7 mouse cellular contexts compared by ENCODE assay signal in the genomic region with DNA sequence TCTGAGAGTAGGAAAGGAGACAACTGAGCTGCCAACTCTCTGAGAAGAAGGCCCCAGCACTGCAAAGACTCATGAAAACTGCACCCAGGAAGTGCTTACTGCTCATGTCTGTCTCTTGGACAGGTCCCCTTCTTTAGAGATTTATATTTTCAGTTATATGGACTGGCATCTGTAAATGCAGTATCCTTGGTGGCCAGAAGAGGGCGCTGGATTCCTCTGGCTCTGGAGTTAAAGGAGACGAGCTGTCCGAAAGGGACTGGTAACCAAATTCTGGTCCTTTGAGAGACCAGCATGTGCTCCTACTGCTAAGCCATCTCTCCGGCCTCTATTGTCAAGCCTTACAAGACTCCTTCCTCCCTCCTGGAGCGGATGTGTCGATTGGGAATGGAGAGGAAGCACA. TPM values are rescaled to one million over a fixed set of nuclear protein-coding genes. Genes with fewer than 3 reads are reported as not detected.
DNase-seq lines count a peak whose midpoint lies in the region; ATAC-seq and TF ChIP-seq lines count a peak whose summit lies in the region.

No protein-coding gene starts in this region.

- H3K27me3 ChIP-seq in liver, adult 2 months (ENCODE audit: control insufficient read depth, insufficient read depth, low read length), result no peaks in the 10 kb centered on the region
- H3K27me3 ChIP-seq in liver, embryonic 12.5 days (replicated peaks), result peaks cover 17% of the 10 kb centered on the region
- no peaks in the 10 kb centered on the region for H3K27me3 ChIP-seq in MEL (ENCODE audit: control insufficient read depth in 1 of 2, insufficient read depth in 2 of 2, low read length in 2 of 2)
- H3K27me3 ChIP-seq in splenic B cell, adult 2 months (ENCODE audit: control insufficient read depth, insufficient read depth, low read length, poor library complexity, severe bottlenecking), result no peaks in the 10 kb centered on the region

- no peak overlapping the region for H3K4me3 ChIP-seq in liver, adult 2 months (ENCODE audit: insufficient read depth, low read depth, low read length)
- no peak overlapping the region for H3K4me3 ChIP-seq in liver, embryonic 12.5 days
- no peak overlapping the region for H3K4me3 ChIP-seq in MEL (ENCODE audit: control insufficient read depth in 1 of 2, insufficient read depth in 1 of 2, low read depth in 2 of 2, low read length in 2 of 2)

- TF ChIP-seq POLR2A in liver, adult 2 months (IDR thresholded peaks at IDR 0.05; ENCODE audit: extremely low read depth, insufficient read depth, low read length), result no peak
- no peak for TF ChIP-seq POLR2A in MEL (IDR thresholded peaks at IDR 0.05; ENCODE audit: control insufficient read depth in 1 of 2, insufficient read depth in 1 of 2, low read depth in 1 of 2, low read length in 2 of 2, poor library complexity in 1 of 2)

- H3K4me1 ChIP-seq in liver, adult 2 months (ENCODE audit: control insufficient read depth, insufficient read depth, low read length), result no peaks in the 10 kb centered on the region
- H3K4me1 ChIP-seq in liver, embryonic 12.5 days, result no peaks in the 10 kb centered on the region
- H3K4me1 ChIP-seq in MEL (ENCODE audit: control insufficient read depth in 1 of 2, insufficient read depth in 2 of 2, low read length in 2 of 2), result peaks cover 0 to 4% of the 10 kb centered on the region in 2 experiments; a peak in 2 of 4 replicates

- H3K9ac ChIP-seq in liver, adult 2 months (ENCODE audit: low read depth, low read length), result no peak overlapping the region
- H3K9ac ChIP-seq in liver, embryonic 12.5 days, result no peak overlapping the region
- H3K9ac ChIP-seq in MEL (ENCODE audit: control insufficient read depth, low read depth, low read length, poor library complexity, severe bottlenecking), result no peak overlapping the region

- no peaks in the 10 kb centered on the region for H3K9me3 ChIP-seq in liver, embryonic 12.5 days (replicated peaks)
- H3K9me3 ChIP-seq in MEL (replicated peaks; ENCODE audit: insufficient read depth, low read length), result no peaks in the 10 kb centered on the region

- DNase-seq in liver, adult 2 months (ENCODE audit: extremely low read depth, low read depth, low spot score), result no peak
- peak; percentile 71 for DNase-seq in MEL (ENCODE audit: low read depth, low spot score)
- peak; percentile 74 for DNase-seq in splenic B cell, adult 2 months (ENCODE audit: low read depth, low spot score)
- DNase-seq in left cerebral cortex, adult 18-20 months (ENCODE audit: low spot score in 2 of 2), result no peak
- DNase-seq in left cerebral cortex, postnatal 4 days, result no peak

- 57% methylated on average over 6 of the region's 6 CpGs for WGBS in liver, adult 2 months
- 35% methylated on average over 6 of the region's 6 CpGs for WGBS in liver, embryonic 12.5 days (ENCODE audit: insufficient replicate concordance)

- no peak overlapping the region for H3K27ac ChIP-seq in liver, adult 2 months (replicated peaks; ENCODE audit: insufficient read depth, low read depth, low read length)
- H3K27ac ChIP-seq in liver, embryonic 12.5 days, result no peak overlapping the region
- no peak overlapping the region for H3K27ac ChIP-seq in MEL (ENCODE audit: control insufficient read depth, low read depth, low read length)

- peak; percentile 54 for TF ChIP-seq RAD21 in MEL (IDR thresholded peaks at IDR 0.05; ENCODE audit: low read depth, low read length)

- intact Hi-C loops in left cerebral cortex, postnatal 4 days (cut with DNase I), result no loop called here

- ATAC-seq in liver, embryonic 12.5 days, result no peak
- peak; percentile 30; the same call in 1 of the 2 replicates for ATAC-seq in common myeloid progenitor, adult 5-6 weeks (replicated peaks; ENCODE audit: low read depth, poor library complexity, severe bottlenecking)

- no peaks in the 10 kb centered on the region for H3K36me3 ChIP-seq in liver, adult 2 months (ENCODE audit: control insufficient read depth, insufficient read depth, low read length)
- no peaks in the 10 kb centered on the region for H3K36me3 ChIP-seq in liver, embryonic 12.5 days
- peaks cover 0 to 7% of the 10 kb centered on the region in 2 experiments; a peak in 2 of 4 replicates for H3K36me3 ChIP-seq in MEL (ENCODE audit: control insufficient read depth in 1 of 2, insufficient read depth in 2 of 2, low read length in 2 of 2)
- H3K36me3 ChIP-seq in splenic B cell, adult 2 months (ENCODE audit: control insufficient read depth, insufficient read depth, low read length, poor library complexity, severe bottlenecking), result no peaks in the 10 kb centered on the region

- TF ChIP-seq EP300 in MEL (IDR thresholded peaks at IDR 0.05; ENCODE audit: low read depth in 1 of 2, low read length in 2 of 2), result no peak

- H3K4me2 ChIP-seq in liver, embryonic 12.5 days, result no peak overlapping the region

- no peaks in the 10 kb centered on the region for H3K79me2 ChIP-seq in liver, adult 2 months (ENCODE audit: control insufficient read depth, insufficient read depth, low read length)
- H3K79me2 ChIP-seq in MEL (ENCODE audit: control insufficient read depth, insufficient read depth, low read length, poor library complexity), result no peaks in the 10 kb centered on the region

- peak; percentile 56; the same call in 1 of the 2 replicates for TF ChIP-seq CTCF in liver, adult 2 months (IDR thresholded peaks at IDR 0.05; ENCODE audit: low read depth, low read length)
- TF ChIP-seq CTCF in MEL (IDR thresholded peaks at IDR 0.05 in 2 of 3, conservative IDR thresholded peaks at IDR 0.05 in 1 of 3; ENCODE audit: control insufficient read depth in 1 of 3, insufficient read depth in 1 of 3, low read depth in 2 of 3, low read length in 3 of 3, poor library complexity in 1 of 3, severe bottlenecking in 1 of 3), result peak; percentile 66 to 86 (median 71)

TF ChIP-seq in MEL, 35 proteins besides CTCF, POLR2A, EP300 and RAD21:
- TF ChIP-seq JUND (IDR thresholded peaks at IDR 0.05; ENCODE audit: low read depth, low read length), result no peak
- no peak for TF ChIP-seq POLR2AphosphoS2 (IDR thresholded peaks at IDR 0.05; ENCODE audit: low read length)
- no peak for TF ChIP-seq TBP (IDR thresholded peaks at IDR 0.05; ENCODE audit: low read depth, low read length)
- TF ChIP-seq MAZ (IDR thresholded peaks at IDR 0.05; ENCODE audit: low read depth, low read length), result 0 out of 2 replicates have a peak, but pooled peaks have one; percentile 32
- peak; percentile 53 for TF ChIP-seq SMC3 (IDR thresholded peaks at IDR 0.05; ENCODE audit: low read depth, low read length)
- 0 out of 2 replicates have a peak, but pooled peaks have one; percentile 26 for TF ChIP-seq BHLHE40 (IDR thresholded peaks at IDR 0.05; ENCODE audit: borderline replicate concordance, low read depth, low read length)
- peak; percentile 38; the same call in 1 of the 2 replicates for TF ChIP-seq ZC3H11A (IDR thresholded peaks at IDR 0.05; ENCODE audit: low read depth, low read length)

RNA-seq across cellular contexts. Expression of a gene that starts 26.9 kb away (rescaled TPM):
- total RNA-seq in liver, adult 2 months (2014; rRNA removed), result 5.1 and 5.6 TPM in 2 replicates
- polyA plus RNA-seq in liver, adult 2 months (2012; rRNA removed), result 21.6 and 23.1 TPM in 2 replicates
- 2.7 and 3.2 TPM in 2 replicates for polyA plus RNA-seq in liver, embryonic 12.5 days (2016; fragmentation: Nextera tagmentation; extraction: Ambion mirVana)
- 66.8 and 75.4 TPM in 2 replicates for total RNA-seq in MEL (2012; rRNA removed)
- 100 to 1,000 TPM in 1 of 2 experiments, not detected in 1; 150 TPM for polyA plus RNA-seq in MEL (2012; ENCODE audit: insufficient read depth in 1 of 2, insufficient read length in 2 of 2, low read depth in 1 of 2, low replicate concordance in 2 of 2, missing spikeins in 1 of 2)
- 43.9 and 53.3 TPM in 2 replicates for total RNA-seq in common myeloid progenitor, adult 5-6 weeks (2017)
- total RNA-seq in left cerebral cortex, adult 18-20 months (2021), result 10 to 100 TPM; 12.0 to 13.0 TPM
- 10 to 100 TPM; 30.0 to 33.9 TPM for total RNA-seq in left cerebral cortex, postnatal 4 days (2021)

RNA-seq across cellular contexts. Expression of a gene that starts 28.9 kb away (rescaled TPM):
- 3.3 and 4.1 TPM in 2 replicates for total RNA-seq in liver, adult 2 months (2014; rRNA removed)
- polyA plus RNA-seq in liver, adult 2 months (2012; rRNA removed), result 3.6 and 4.6 TPM in 2 replicates
- 8.9 and 9.2 TPM in 2 replicates for polyA plus RNA-seq in liver, embryonic 12.5 days (2016; fragmentation: Nextera tagmentation; extraction: Ambion mirVana)
- 10.9 and 13.4 TPM in 2 replicates for total RNA-seq in MEL (2012; rRNA removed)
- polyA plus RNA-seq in MEL (2012; ENCODE audit: insufficient read depth in 1 of 2, insufficient read length in 2 of 2, low read depth in 1 of 2, low replicate concordance in 2 of 2, missing spikeins in 1 of 2), result 10 to 100 TPM in 1 of 2 experiments, not detected in 1; 10.7 TPM
- 25.1 and 27.9 TPM in 2 replicates for total RNA-seq in common myeloid progenitor, adult 5-6 weeks (2017)
- 10 to 100 TPM; 16.2 to 16.4 TPM for total RNA-seq in left cerebral cortex, adult 18-20 months (2021)
- total RNA-seq in left cerebral cortex, postnatal 4 days (2021), result 10 to 100 TPM; 17.0 to 18.1 TPM

RNA-seq across cellular contexts. Expression of a gene that starts 55.2 kb away (rescaled TPM):
- total RNA-seq in liver, adult 2 months (2014; rRNA removed), result 1.1 and 1.5 TPM in 2 replicates
- 0.76 and 1.0 TPM in 2 replicates for polyA plus RNA-seq in liver, adult 2 months (2012; rRNA removed)
- 1.2 and 1.3 TPM in 2 replicates for polyA plus RNA-seq in liver, embryonic 12.5 days (2016; fragmentation: Nextera tagmentation; extraction: Ambion mirVana)
- total RNA-seq in MEL (2012; rRNA removed), result 7.3 and 9.7 TPM in 2 replicates
- polyA plus RNA-seq in MEL (2012; ENCODE audit: insufficient read depth in 1 of 2, insufficient read length in 2 of 2, low read depth in 1 of 2, low replicate concordance in 2 of 2, missing spikeins in 1 of 2), result 10 to 100 TPM in 1 of 2 experiments, not detected in 1; 11.4 TPM
- 6.9 and 13.2 TPM in 2 replicates for total RNA-seq in common myeloid progenitor, adult 5-6 weeks (2017)
- total RNA-seq in left cerebral cortex, adult 18-20 months (2021), result 1 to 10 TPM; 2.8 to 3.0 TPM
- 1 to 10 TPM; 2.2 to 2.8 TPM for total RNA-seq in left cerebral cortex, postnatal 4 days (2021)

Comparison
In these comparisons a context has a peak if more than half of its experiments do, and no peak if none do; other contexts are left out.
1. DNase-seq: peak in MEL (single experiment) and splenic B cell, adult 2 months (single experiment); none in liver, adult 2 months (single experiment), left cerebral cortex, adult 18-20 months (0 of 2) and left cerebral cortex, postnatal 4 days (single experiment).